Mouse (Mus musculus) heart, adult 2 months (tissue): ENCODE measurements around the gene Arhgef28. TPM values are rescaled to one million over a fixed set of nuclear protein-coding genes. Genes with fewer than 3 reads are reported as not detected.

Experiments
- DNase-seq, 2 experiments: peaks; one replicate each; pipeline ENCODE4 v3.0.0; 2021
- H3K27ac ChIP-seq: fragments of 200-600 bp; 2 replicates; pipeline ENCODE4 v1.8.1; 2022
- H3K27me3 ChIP-seq: fragments of 200-500 bp; 2 replicates; pipeline ENCODE4 v1.6.1; 2012; ENCODE audit warnings: mild to moderate bottlenecking, low read length, inconsistent platforms, mixed read lengths; ENCODE audit not compliant: control insufficient read depth, insufficient read depth
- H3K36me3 ChIP-seq: fragments of 200-500 bp; 2 replicates; pipeline ENCODE4 v1.6.1; 2012; ENCODE audit warnings: low read length, inconsistent platforms; ENCODE audit not compliant: control insufficient read depth, insufficient read depth
- H3K4me1 ChIP-seq: fragments of 200-500 bp; 2 replicates; pipeline ENCODE4 v1.6.1; 2011; ENCODE audit warnings: low read length; ENCODE audit not compliant: control insufficient read depth, insufficient read depth
- H3K4me3 ChIP-seq: fragments of 200-600 bp; 2 replicates; pipeline ENCODE4 v1.8.1; 2022
- H3K79me2 ChIP-seq: fragments of 200-500 bp; replicated peaks from 2 replicates; pipeline ENCODE4 v1.6.1; 2012; ENCODE audit warnings: mild to moderate bottlenecking, inconsistent platforms, low read length, moderate library complexity, mixed read lengths; ENCODE audit not compliant: control insufficient read depth, insufficient read depth
- H3K9ac ChIP-seq: fragments of 200-500 bp; 2 replicates; pipeline ENCODE4 v1.6.1; 2012; ENCODE audit warnings: low read depth, mild to moderate bottlenecking, control low read depth, inconsistent platforms, low read length, mixed read lengths
- CTCF ChIP-seq: fragments of 200-600 bp; IDR thresholded peaks from 2 replicates; pipeline ENCODE4 v1.8.1; 2022; ENCODE audit warnings: antibody characterized with exemption, mild to moderate bottlenecking, moderate library complexity
- EP300 ChIP-seq: fragments of 200-500 bp; IDR thresholded peaks from 2 replicates; pipeline ENCODE4 v1.6.1; 2011; ENCODE audit warnings: low read depth, low read length, control low read depth; ENCODE audit not compliant: insufficient read depth
- POLR2A ChIP-seq: fragments of 200-500 bp; IDR thresholded peaks from 2 replicates; pipeline ENCODE4 v1.6.1; 2011; ENCODE audit warnings: mild to moderate bottlenecking, low read depth, low read length, control low read depth; ENCODE audit not compliant: insufficient read depth
- WGBS: fragments of 180-500 bp; shearing (Covaris S2); methylation state at CpG from one replicate; pipeline ENCODE4 v1.1.7; 2018; 5-methylcytosine and 5-hydroxymethylcytosine counted together
- intact Hi-C: fragments of 180-260 bp; cut with DNase I; formaldehyde crosslinking; loops from one replicate; pipeline ENCODE4 v1.15.1; 2025
- polyA plus RNA-seq: library from polyadenylated mRNA; depleted of rRNA; stranded (reverse); fragments of >200 nt; gene quantifications from 2 replicates; pipeline ENCODE4 v1.2.3, GENCODE M21; 2012
- total RNA-seq, 2 experiments: library from RNA; stranded (reverse); gene quantifications; 2 replicates each; pipeline ENCODE4 v1.2.3; 2021

The Arhgef28 gene
- total and polyA plus RNA-seq, 3 experiments, result 2.4 to 5.2 (median 4.6) TPM

GRCm38 (mm10) chr13:98055194-98055593 lies 151.0 kb downstream of the Arhgef28 start:
- TF ChIP-seq POLR2A (no peak), CTCF (no peak), EP300 (no peak)
- intact Hi-C loops, result no loop called here
- H3K79me2 ChIP-seq, result no peaks in the 10 kb centered on the region
- DNase-seq, result no peak
- no peaks in the 10 kb centered on the region for H3K36me3 ChIP-seq
- H3K4me3 ChIP-seq, result no peak overlapping the region
- H3K4me1 ChIP-seq, result no peaks in the 10 kb centered on the region
- H3K27ac ChIP-seq, result no peak overlapping the region
- no peaks in the 10 kb centered on the region for H3K27me3 ChIP-seq
- no peak overlapping the region for H3K9ac ChIP-seq
- WGBS, result 93% methylated on average over 8 of the region's 8 CpGs

- no peaks in the 10 kb centered on the region for H3K4me1 ChIP-seq
- no peak overlapping the region for H3K9ac ChIP-seq
- intact Hi-C loops, result loop anchor here (1.0 kb wide), 1 partner anchor 9 kb away; no protein-coding TSS in a partner anchor
- H3K36me3 ChIP-seq, result no peaks in the 10 kb centered on the region
- WGBS, result 75% methylated on average over 3 of the region's 3 CpGs
- H3K79me2 ChIP-seq, result no peaks in the 10 kb centered on the region
- peak in 1 of 2 experiments; percentile 31 for DNase-seq
- H3K27me3 ChIP-seq, result no peaks in the 10 kb centered on the region
- no peak overlapping the region for H3K27ac ChIP-seq
- no peak overlapping the region for H3K4me3 ChIP-seq
- TF ChIP-seq CTCF (peak; percentile 80), EP300 (no peak)
These were observed 165.6 kb downstream of the Arhgef28 start for GRCm38 (mm10) chr13:98040628-98041150.

- no peaks in the 10 kb centered on the region for H3K27me3 ChIP-seq
- H3K79me2 ChIP-seq, result no peaks in the 10 kb centered on the region
- H3K4me3 ChIP-seq, result no peak overlapping the region
- no peak for DNase-seq
- intact Hi-C loops, result no loop called here
- TF ChIP-seq EP300 (no peak), CTCF (no peak), POLR2A (no peak)
- H3K36me3 ChIP-seq, result no peaks in the 10 kb centered on the region
- H3K9ac ChIP-seq, result no peak overlapping the region
- H3K4me1 ChIP-seq, result no peaks in the 10 kb centered on the region
- H3K27ac ChIP-seq, result no peak overlapping the region
- WGBS, result 74% methylated on average over 3 of the region's 3 CpGs
These were observed 167.5 kb downstream of the Arhgef28 start for GRCm38 (mm10) chr13:98038731-98039130.

GRCm38 (mm10) chr13:98037693-98038092 lies 168.5 kb downstream of the Arhgef28 start:
- DNase-seq, result no peak
- TF ChIP-seq POLR2A, result no peak
- no peak for TF ChIP-seq EP300
- no peak for TF ChIP-seq CTCF
- no peak overlapping the region for H3K27ac ChIP-seq
- H3K36me3 ChIP-seq, result no peaks in the 10 kb centered on the region
- no peaks in the 10 kb centered on the region for H3K27me3 ChIP-seq
- no peaks in the 10 kb centered on the region for H3K79me2 ChIP-seq
- H3K4me3 ChIP-seq, result no peak overlapping the region
- H3K9ac ChIP-seq, result no peak overlapping the region
- intact Hi-C loops, result no loop called here
- no peaks in the 10 kb centered on the region for H3K4me1 ChIP-seq

DNA sequence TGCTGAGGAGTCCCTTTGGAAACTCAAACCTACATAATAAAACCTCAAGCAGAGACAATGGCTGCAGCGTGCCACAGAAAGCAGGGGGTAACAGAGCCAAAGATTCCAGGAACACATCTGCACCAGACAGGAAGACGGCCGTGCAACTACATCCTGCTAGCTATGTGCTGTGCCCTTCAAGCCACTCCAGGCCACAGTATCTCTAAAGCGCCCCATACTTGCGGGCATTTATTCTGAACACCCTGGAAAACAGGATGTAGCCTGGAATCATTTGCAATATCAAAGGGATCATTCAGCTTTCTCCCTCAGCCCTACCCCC lies 174.6 kb downstream of the Arhgef28 start:
- Histone ChIP-seq H3K9ac (peak overlapping the region; percentile 35; the same call in 1 of the 2 replicates), H3K4me1 (peaks cover 10% of the 10 kb centered on the region), H3K4me3 (peak overlapping the region; percentile 52), H3K27me3 (no peaks in the 10 kb centered on the region), H3K79me2 (no peaks in the 10 kb centered on the region), H3K36me3 (no peaks in the 10 kb centered on the region), H3K27ac (peak overlapping the region; percentile 55; the same call in 1 of the 2 replicates)
- DNase-seq, result no peak
- intact Hi-C loops, result loop anchor here (1.0 to 5.0 kb wide), 5 partner anchors 9 to 271 kb away; partner anchors contain the start of gene Arhgef28
- TF ChIP-seq POLR2A (no peak), CTCF (no peak)
- 10% methylated on average over 5 of the region's 5 CpGs for WGBS

DNA sequence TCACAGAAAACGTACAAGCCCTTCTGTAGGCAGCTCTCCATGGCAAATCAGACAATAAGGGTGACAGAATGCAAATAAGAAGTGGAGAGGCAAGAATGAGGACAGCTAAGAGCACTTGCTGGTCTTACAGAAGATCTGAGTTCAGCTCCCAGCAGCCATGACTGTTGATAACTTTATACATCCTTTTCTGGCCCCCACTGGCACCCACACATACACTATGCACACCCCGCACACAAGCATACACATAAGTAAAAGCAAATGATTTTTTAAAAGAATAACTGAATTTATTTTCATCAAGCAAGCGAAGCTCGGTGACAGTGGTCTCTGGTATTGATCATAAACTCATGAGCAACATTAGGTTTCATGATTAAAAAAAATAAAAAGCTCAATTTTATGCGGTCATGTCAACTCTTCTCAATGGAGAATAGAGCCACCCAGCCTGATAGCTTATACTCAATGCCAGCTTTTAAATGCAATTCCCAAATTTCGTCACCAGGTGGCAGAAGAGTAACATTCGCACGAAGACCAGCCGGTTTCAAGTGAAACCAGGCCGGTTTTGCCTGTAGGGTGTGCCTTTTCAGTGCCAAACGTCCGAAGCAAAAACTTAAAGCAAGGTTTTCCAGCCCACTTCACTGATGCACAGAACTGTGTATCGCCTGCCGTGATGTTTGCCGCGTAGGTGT lies 175.1 kb downstream of the Arhgef28 start:
- peak overlapping the region; percentile 55; the same call in 1 of the 2 replicates for H3K27ac ChIP-seq
- H3K27me3 ChIP-seq, result no peaks in the 10 kb centered on the region
- peak overlapping the region; percentile 52 for H3K4me3 ChIP-seq
- no peaks in the 10 kb centered on the region for H3K36me3 ChIP-seq
- peak overlapping the region; percentile 35; the same call in 1 of the 2 replicates for H3K9ac ChIP-seq
- DNase-seq, result peak; percentile 76
- H3K79me2 ChIP-seq, result no peaks in the 10 kb centered on the region
- TF ChIP-seq EP300 (peak; percentile 78; the same call in 1 of the 2 replicates), POLR2A (0 out of 2 replicates have a peak, but pooled peaks have one; percentile 11), CTCF (peak; percentile 94)
- peaks cover 10% of the 10 kb centered on the region for H3K4me1 ChIP-seq
- intact Hi-C loops, result loop anchor here (1.0 to 5.0 kb wide), 5 partner anchors 9 to 271 kb away; partner anchors contain the start of gene Arhgef28
- WGBS, result 14% methylated on average over 16 of the region's 16 CpGs
